9 mouse cellular contexts compared by ENCODE assay signal in the genomic region with DNA sequence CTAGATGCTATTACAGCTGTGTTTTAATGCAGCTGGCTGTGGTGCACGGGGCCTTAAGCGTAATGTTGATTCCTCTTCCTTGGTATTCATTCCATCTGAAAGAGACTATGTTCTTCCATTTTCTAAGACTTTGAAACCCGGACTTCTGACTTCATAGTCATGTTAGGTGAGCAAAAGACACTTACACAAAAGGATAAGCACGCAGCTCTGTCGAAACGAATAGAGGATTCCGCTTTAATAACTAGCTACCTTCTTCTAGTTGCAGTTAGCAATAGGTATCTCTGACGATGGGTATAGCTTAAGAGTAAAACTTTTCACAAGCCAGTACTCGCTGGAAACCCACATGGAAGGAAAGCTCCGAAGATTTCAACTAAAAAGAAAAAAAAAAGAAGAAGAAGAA. TPM values are rescaled to one million over a fixed set of nuclear protein-coding genes. Genes with fewer than 3 reads are reported as not detected.
DNase-seq lines count a peak whose midpoint lies in the region; ATAC-seq and TF ChIP-seq lines count a peak whose summit lies in the region.
"Had no signal": no experiment of that assay in that cellular context is flagged by ENCODE, and none has a peak within 500 bp of the region (broad histone marks: within the 10 kb centered on the region; RNA-seq: fewer than 3 reads in every experiment).

No protein-coding gene starts in this region.

- peak overlapping the region; percentile 71 for H3K9ac ChIP-seq in kidney, postnatal 0 days (ENCODE audit: low read depth, low read length)
- peak overlapping the region; percentile 82 for H3K9ac ChIP-seq in embryonic facial prominence, embryonic 12.5 days
- H3K9ac ChIP-seq in hindbrain, embryonic 16.5 days (ENCODE audit: low read depth, low read length) = no peak overlapping the region
- H3K9ac ChIP-seq in midbrain, embryonic 16.5 days (ENCODE audit: low read depth, low read length) = no peak overlapping the region

- no peaks in the 10 kb centered on the region for H3K27me3 ChIP-seq in kidney, postnatal 0 days (ENCODE audit: insufficient read depth, low read length)
- no peaks in the 10 kb centered on the region for H3K27me3 ChIP-seq in kidney, adult 2 months (replicated peaks; ENCODE audit: control insufficient read depth, insufficient read depth, low read length)
- no peaks in the 10 kb centered on the region for H3K27me3 ChIP-seq in embryonic facial prominence, embryonic 12.5 days
- 0 out of 2 replicates have a peak, but pooled peaks cover 2% of the 10 kb centered on the region for H3K27me3 ChIP-seq in hindbrain, embryonic 16.5 days (replicated peaks; ENCODE audit: control insufficient read depth, insufficient read depth, low read length)
- no peaks in the 10 kb centered on the region; the same call in 1 of the 2 replicates for H3K27me3 ChIP-seq in midbrain, embryonic 16.5 days (ENCODE audit: control insufficient read depth, insufficient read depth, low read depth, low read length)

- peak overlapping the region; percentile 95 for H3K4me2 ChIP-seq in kidney, postnatal 0 days (ENCODE audit: low read length)
- peak overlapping the region; percentile 64 for H3K4me2 ChIP-seq in embryonic facial prominence, embryonic 12.5 days (replicated peaks)
- H3K4me2 ChIP-seq in hindbrain, embryonic 16.5 days (ENCODE audit: low read length) = peak overlapping the region; percentile 89
- H3K4me2 ChIP-seq in midbrain, embryonic 16.5 days (ENCODE audit: low read length) = peak overlapping the region; percentile 97

- TF ChIP-seq POLR2A in kidney, adult 2 months (IDR thresholded peaks at IDR 0.05; ENCODE audit: low read depth, low read length) = no peak

- 9% methylated on average over 10 of the region's 10 CpGs for WGBS in kidney, postnatal 0 days
- 32% methylated on average over 10 of the region's 10 CpGs for WGBS in kidney, adult 2 months
- 3% methylated on average over 10 of the region's 10 CpGs for WGBS in embryonic facial prominence, embryonic 12.5 days
- WGBS in hindbrain, embryonic 16.5 days = 6% methylated on average over 10 of the region's 10 CpGs
- WGBS in midbrain, embryonic 16.5 days = 6% methylated on average over 10 of the region's 10 CpGs

- H3K4me1 ChIP-seq in kidney, postnatal 0 days (replicated peaks; ENCODE audit: insufficient read depth, low read length) = no peaks in the 10 kb centered on the region
- no peaks in the 10 kb centered on the region for H3K4me1 ChIP-seq in kidney, adult 2 months (ENCODE audit: control insufficient read depth, insufficient read depth, low read length)
- peaks cover 42% of the 10 kb centered on the region for H3K4me1 ChIP-seq in embryonic facial prominence, embryonic 12.5 days
- peaks cover 7% of the 10 kb centered on the region for H3K4me1 ChIP-seq in hindbrain, embryonic 16.5 days (ENCODE audit: control insufficient read depth, insufficient read depth, low read depth, low read length)
- peaks cover 10% of the 10 kb centered on the region for H3K4me1 ChIP-seq in midbrain, embryonic 16.5 days (ENCODE audit: control insufficient read depth, insufficient read depth, low read length)

- TF ChIP-seq CTCF in kidney, postnatal 0 days (IDR thresholded peaks at IDR 0.05; ENCODE audit: low read depth) = no peak
- TF ChIP-seq CTCF in kidney, adult 2 months (conservative IDR thresholded peaks at IDR 0.05; ENCODE audit: insufficient read depth, insufficient read length, low read depth, low read length) = no peak

- H3K36me3 ChIP-seq in kidney, postnatal 0 days (ENCODE audit: insufficient read depth, low read length) = no peaks in the 10 kb centered on the region
- no peaks in the 10 kb centered on the region for H3K36me3 ChIP-seq in kidney, adult 2 months (ENCODE audit: control insufficient read depth, insufficient read depth, low read length)
- H3K36me3 ChIP-seq in embryonic facial prominence, embryonic 12.5 days = no peaks in the 10 kb centered on the region
- no peaks in the 10 kb centered on the region for H3K36me3 ChIP-seq in hindbrain, embryonic 16.5 days (ENCODE audit: control insufficient read depth, insufficient read depth, low read length)
- H3K36me3 ChIP-seq in midbrain, embryonic 16.5 days (ENCODE audit: control insufficient read depth, insufficient read depth, low read length) = no peaks in the 10 kb centered on the region

- DNase-seq in kidney, postnatal 0 days (ENCODE audit: low spot score) = no peak
- no peak for DNase-seq in kidney, adult 2 months
- DNase-seq in thymus, postnatal 14 days = no peak
- no peak for DNase-seq in natural killer cell, adult 2 months (ENCODE audit: low spot score in 2 of 2)

- ATAC-seq in kidney, postnatal 0 days (replicated peaks; ENCODE audit: low FRiP score, low read depth) = no peak
- no peak for ATAC-seq in embryonic facial prominence, embryonic 12.5 days (ENCODE audit: insufficient number of reproducible peaks, insufficient read depth, low FRiP score, low TSS enrichment)
- no peak for ATAC-seq in hindbrain, embryonic 16.5 days
- no peak for ATAC-seq in midbrain, embryonic 16.5 days
- no peak for ATAC-seq in megakaryocyte-erythroid progenitor cell, adult 5-6 weeks (replicated peaks; ENCODE audit: low FRiP score, low TSS enrichment, poor library complexity, severe bottlenecking)

- peak overlapping the region; percentile 80 for H3K4me3 ChIP-seq in kidney, postnatal 0 days (replicated peaks; ENCODE audit: low read depth, low read length)
- no peak overlapping the region for H3K4me3 ChIP-seq in kidney, adult 2 months (ENCODE audit: insufficient read depth, low read depth, low read length)
- H3K4me3 ChIP-seq in embryonic facial prominence, embryonic 12.5 days = peak overlapping the region; percentile 79
- H3K4me3 ChIP-seq in hindbrain, embryonic 16.5 days (ENCODE audit: low read length) = peak overlapping the region; percentile 66
- peak overlapping the region; percentile 48 for H3K4me3 ChIP-seq in midbrain, embryonic 16.5 days (ENCODE audit: low read depth, low read length)

- peak overlapping the region; percentile 84 for H3K27ac ChIP-seq in kidney, postnatal 0 days
- no peak overlapping the region for H3K27ac ChIP-seq in kidney, adult 2 months (ENCODE audit: insufficient read depth, low read depth, low read length)
- peak overlapping the region; percentile 97 for H3K27ac ChIP-seq in embryonic facial prominence, embryonic 12.5 days
- H3K27ac ChIP-seq in hindbrain, embryonic 16.5 days (ENCODE audit: low read depth, low read length) = no peak overlapping the region
- H3K27ac ChIP-seq in midbrain, embryonic 16.5 days (ENCODE audit: low read length) = no peak overlapping the region

- H3K9me3 ChIP-seq in kidney, postnatal 0 days (replicated peaks; ENCODE audit: low read length) = no peaks in the 10 kb centered on the region
- H3K9me3 ChIP-seq in embryonic facial prominence, embryonic 12.5 days = no peaks in the 10 kb centered on the region
- no peaks in the 10 kb centered on the region for H3K9me3 ChIP-seq in hindbrain, embryonic 16.5 days (ENCODE audit: control insufficient read depth, low read length)
- H3K9me3 ChIP-seq in midbrain, embryonic 16.5 days (replicated peaks; ENCODE audit: control insufficient read depth, low read length, poor library complexity, severe bottlenecking) = no peaks in the 10 kb centered on the region

RNA-seq across cellular contexts. Expression of gene Lpar1, which starts 1.5 kb away (rescaled TPM):
- polyA plus RNA-seq in kidney, postnatal 0 days (2015; fragmentation: Nextera tagmentation; extraction: Ambion mirVana) = 23.1 and 24.9 TPM in 2 replicates
- 12.8 and 15.4 TPM in 2 replicates for polyA plus RNA-seq in kidney, adult 2 months (2012; rRNA removed)
- polyA plus RNA-seq in embryonic facial prominence, embryonic 12.5 days (2016; fragmentation: Nextera tagmentation; extraction: Ambion mirVana) = 194 and 195 TPM in 2 replicates
- polyA plus RNA-seq in hindbrain, embryonic 16.5 days (2015; fragmentation: Nextera tagmentation; extraction: Ambion mirVana) = 20.9 and 25.1 TPM in 2 replicates
- polyA plus RNA-seq in midbrain, embryonic 16.5 days (2015; fragmentation: Nextera tagmentation; extraction: Ambion mirVana) = 20.9 and 23.8 TPM in 2 replicates
- 0.13 TPM in 1 of 2 replicates, not detected in the other for total RNA-seq in megakaryocyte-erythroid progenitor cell, adult 5-6 weeks (2014; fragmentation: Nextera tagmentation)
- not detected in 2 replicates for total RNA-seq in megakaryocyte-erythroid progenitor cell, adult 5-6 weeks (2017)
- total RNA-seq: MEL had no signal

Comparison
In these comparisons a context has a peak if more than half of its experiments do, and no peak if none do; other contexts are left out.
1. H3K27ac ChIP-seq: peak in kidney, postnatal 0 days (single experiment) and embryonic facial prominence, embryonic 12.5 days (single experiment); none in kidney, adult 2 months (single experiment), hindbrain, embryonic 16.5 days (single experiment) and midbrain, embryonic 16.5 days (single experiment).
2. H3K9ac ChIP-seq: peak in kidney, postnatal 0 days (single experiment) and embryonic facial prominence, embryonic 12.5 days (single experiment); none in hindbrain, embryonic 16.5 days (single experiment) and midbrain, embryonic 16.5 days (single experiment).
3. Peak in every context shown above with its lines, with median percentiles within 50 percentile points of each other: H3K4me2 ChIP-seq.